Mouse (Mus musculus) adipose tissue, adult 10 weeks (tissue): ENCODE results near the gene Tex37. TPM values are rescaled to one million over a fixed set of nuclear protein-coding genes. Genes with fewer than 3 reads are reported as not detected.

Experiments used
- polyA plus RNA-seq: library from polyadenylated mRNA; stranded (reverse); fragments of 350-450 nt; fragmentation: Illumina TruSeq; extraction: RNeasy Lipid Tissue Mini Kit (QIAGEN cat#74804); gene quantifications from one replicate; pipeline ENCODE4 v1.2.3, GENCODE M21; 2014; ENCODE audit warnings: low read depth, low replicate concordance

Gene Tex37
- 6.1 TPM for polyA plus RNA-seq

DNA sequence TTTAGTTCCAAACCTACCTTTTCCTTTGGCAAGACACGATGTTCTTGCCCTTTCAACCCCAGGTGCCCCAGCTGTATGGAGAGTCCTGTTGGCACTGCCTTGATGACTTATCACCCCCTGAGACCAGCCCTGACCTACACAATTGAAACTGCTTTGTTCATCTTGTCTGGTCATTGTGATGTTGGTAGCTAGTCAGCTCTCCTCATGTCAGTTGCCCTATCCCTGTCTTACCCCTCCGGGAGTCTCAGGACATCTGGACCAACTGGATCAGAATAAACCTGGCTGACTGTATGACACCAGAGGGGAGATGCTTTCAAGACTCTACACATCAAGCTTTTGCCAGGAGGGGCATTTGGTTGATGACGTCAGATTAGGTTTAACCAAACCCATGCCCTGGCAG lies at the start of gene Tex37:
TSS of gene Tex37 (minus strand) at position 101 of the 400 bp plus-strand sequence.

DNA sequence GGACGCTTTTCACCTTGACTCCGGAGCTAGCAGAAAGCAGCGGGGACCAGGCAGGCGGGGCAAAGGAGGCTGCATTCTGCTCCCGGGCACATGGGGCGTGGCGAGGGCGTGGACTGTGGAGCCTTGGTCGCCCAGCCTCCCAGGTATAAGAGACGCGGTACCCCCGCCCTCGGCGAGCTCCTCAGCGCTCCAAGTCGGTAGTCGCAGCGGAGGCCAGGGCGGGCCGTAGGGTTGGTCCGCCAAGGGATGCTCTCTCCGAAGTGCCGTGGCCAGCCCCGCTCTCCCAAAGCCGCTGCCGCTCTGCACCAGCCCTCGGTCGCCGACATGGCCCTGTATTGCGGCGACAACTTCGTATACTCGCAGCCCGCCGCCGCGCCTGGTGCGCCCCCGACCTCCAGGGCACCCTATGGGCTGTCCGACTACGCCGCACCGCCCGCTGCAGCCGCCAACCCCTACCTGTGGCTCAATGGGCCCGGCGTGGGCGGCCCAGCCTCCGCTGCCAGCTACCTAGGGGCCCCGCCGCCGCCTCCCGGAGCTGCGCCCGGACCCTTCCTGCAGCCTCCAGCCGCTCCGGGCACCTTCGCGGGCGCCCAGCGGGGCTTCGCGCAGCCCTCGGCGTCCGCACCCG lies 37.7 kb upstream of the Tex37 start, which contains the start of gene Foxi3:
TSS of gene Foxi3 (plus strand) at position 247 of the 628 bp plus-strand sequence.

Other genes starting within 250 kb of the Tex37 start
- 21.8 TPM for gene Rpia, start 126.7 kb downstream of the Tex37 start, polyA plus RNA-seq
- 20.4 TPM for gene Eif2ak3, start 74.4 kb downstream of the Tex37 start, polyA plus RNA-seq
- gene Foxi3, start 37.6 kb upstream of the Tex37 start, polyA plus RNA-seq, result not detected
- 17.3 TPM for gene Thnsl2, start 225.5 kb upstream of the Tex37 start, polyA plus RNA-seq